Mouse (Mus musculus) intestine, embryonic 15.5 days (tissue): ENCODE data around the gene Pth2. TPM values are rescaled to one million over a fixed set of nuclear protein-coding genes. Genes with fewer than 3 reads are reported as not detected.
"Not testable (repeated sequence)": the region's sequence is repeated elsewhere in the genome, so short reads cannot be mapped to it uniquely, and the experiment has no call there.

Source experiments
- ATAC-seq: fragments of 200-750 bp; cut with Nextera tagmentation; 2 replicates; pipeline ENCODE4 v1.8.0; 2017; ENCODE audit warnings: moderate TSS enrichment, moderate library complexity
- H3K27ac ChIP-seq: fragments of 300-500 bp; sonication (generic); 2 replicates; pipeline ENCODE4 v1.5.1; 2015; ENCODE audit warnings: mild to moderate bottlenecking, inconsistent platforms
- H3K27me3 ChIP-seq: fragments of 300-500 bp; sonication (generic); replicated peaks from 2 replicates; pipeline ENCODE4 v1.6.1; 2015; ENCODE audit warnings: inconsistent platforms
- H3K36me3 ChIP-seq: fragments of 300-500 bp; sonication (generic); 2 replicates; pipeline ENCODE4 v1.6.1; 2015; ENCODE audit warnings: inconsistent platforms
- H3K4me1 ChIP-seq: fragments of 300-500 bp; sonication (generic); replicated peaks from 2 replicates; pipeline ENCODE4 v1.6.1; 2015; ENCODE audit warnings: inconsistent platforms
- H3K4me2 ChIP-seq: fragments of 300-500 bp; sonication (generic); replicated peaks from 2 replicates; pipeline ENCODE4 v1.6.1; 2015; ENCODE audit warnings: mild to moderate bottlenecking, inconsistent platforms
- H3K4me3 ChIP-seq: fragments of 300-500 bp; sonication (generic); replicated peaks from 2 replicates; pipeline ENCODE4 v1.5.1; 2015; ENCODE audit warnings: inconsistent platforms
- H3K9ac ChIP-seq: fragments of 300-500 bp; sonication (generic); 2 replicates; pipeline ENCODE4 v1.6.1; 2015; ENCODE audit warnings: inconsistent platforms
- H3K9me3 ChIP-seq: fragments of 300-500 bp; sonication (generic); 2 replicates; pipeline ENCODE4 v1.6.1; 2016; ENCODE audit warnings: inconsistent platforms
- WGBS: fragments of 180-500 bp; shearing (Covaris S2); methylation state at CpG from one replicate; pipeline ENCODE4 v1.1.7; 2015; 5-methylcytosine and 5-hydroxymethylcytosine counted together
- polyA plus RNA-seq: library from polyadenylated mRNA; unstranded; fragments of >200 nt; fragmentation: Nextera tagmentation; extraction: Ambion mirVana; gene quantifications from 2 replicates; pipeline ENCODE4 v1.2.1, GENCODE M21; 2015

Pth2 gene
- polyA plus RNA-seq, 1 experiment from 2014 or later: not detected

GRCm38 (mm10) chr7:45144368-45145174 lies 36.2 kb upstream of the Pth2 start:
- peaks cover 9% of the 10 kb centered on the region; the same call in 1 of the 2 replicates for H3K4me1 ChIP-seq
- no peak for ATAC-seq
- H3K9ac ChIP-seq: no peak overlapping the region
- H3K4me3 ChIP-seq: no peak overlapping the region
- H3K27me3 ChIP-seq: no peaks in the 10 kb centered on the region
- H3K4me2 ChIP-seq: no peak overlapping the region
- peaks cover 31% of the 10 kb centered on the region for H3K36me3 ChIP-seq
- no peak overlapping the region for H3K27ac ChIP-seq
- H3K9me3 ChIP-seq: no peaks in the 10 kb centered on the region
- WGBS: 82% methylated on average over 13 of the region's 13 CpGs

GRCm38 (mm10) chr7:45145460-45145859 lies 35.3 kb upstream of the Pth2 start:
- ATAC-seq: no peak
- Histone ChIP-seq H3K4me3 (no peak overlapping the region), H3K4me2 (no peak overlapping the region), H3K9ac (no peak overlapping the region), H3K4me1 (peaks cover 10% of the 10 kb centered on the region), H3K27ac (no peak overlapping the region), H3K36me3 (peaks cover 31% of the 10 kb centered on the region), H3K27me3 (no peaks in the 10 kb centered on the region), H3K9me3 (no peaks in the 10 kb centered on the region)
- WGBS: 95% methylated on average over 8 of the region's 8 CpGs

- no peak for ATAC-seq
- H3K27ac ChIP-seq: no peak overlapping the region
- WGBS: 96% methylated on average over 11 of the region's 11 CpGs
- no peak overlapping the region for H3K9ac ChIP-seq
- H3K4me1 ChIP-seq: peaks cover 18% of the 10 kb centered on the region
- no peak overlapping the region for H3K4me2 ChIP-seq
- no peaks in the 10 kb centered on the region for H3K27me3 ChIP-seq
- peaks cover 29% of the 10 kb centered on the region for H3K36me3 ChIP-seq
- H3K9me3 ChIP-seq: no peaks in the 10 kb centered on the region
- no peak overlapping the region for H3K4me3 ChIP-seq
Measured at GRCm38 (mm10) chr7:45147267-45147666, 33.5 kb upstream of the Pth2 start.

DNA sequence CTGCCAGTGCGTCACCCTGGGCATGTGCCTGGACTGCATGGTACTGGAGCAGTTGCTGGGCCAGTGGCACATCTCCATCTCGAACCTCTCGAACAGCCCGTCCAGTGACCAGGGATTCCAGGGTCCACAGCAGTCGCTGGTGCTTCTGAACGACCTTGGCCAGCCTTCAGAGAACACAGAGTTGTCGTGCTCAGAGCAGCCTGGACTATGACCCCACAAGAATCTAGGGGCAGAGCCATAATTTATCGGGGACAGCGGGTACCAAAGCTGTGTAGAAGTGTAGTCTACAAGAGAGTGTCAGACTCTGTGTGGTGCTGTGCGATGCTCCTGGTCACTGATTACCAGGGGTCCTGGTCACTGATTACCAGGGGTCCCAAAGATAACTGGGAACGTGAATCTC lies 32.9 kb upstream of the Pth2 start:
- peaks cover 24% of the 10 kb centered on the region for H3K36me3 ChIP-seq
- H3K4me2 ChIP-seq: no peak overlapping the region
- no peak overlapping the region for H3K9ac ChIP-seq
- H3K4me3 ChIP-seq: no peak overlapping the region
- peak; percentile 30; the same call in 1 of the 2 replicates for ATAC-seq
- 69% methylated on average over 11 of the region's 11 CpGs for WGBS
- no peaks in the 10 kb centered on the region for H3K27me3 ChIP-seq
- H3K27ac ChIP-seq: no peak overlapping the region
- H3K9me3 ChIP-seq: no peaks in the 10 kb centered on the region
- H3K4me1 ChIP-seq: peaks cover 18% of the 10 kb centered on the region

GRCm38 (mm10) chr7:45148534-45149098 lies 32.2 kb upstream of the Pth2 start:
- WGBS: 46% methylated on average over 4 of the region's 4 CpGs
- Histone ChIP-seq H3K9ac (no peak overlapping the region), H3K27ac (peak overlapping the region; percentile 18; the same call in 1 of the 2 replicates)

DNA sequence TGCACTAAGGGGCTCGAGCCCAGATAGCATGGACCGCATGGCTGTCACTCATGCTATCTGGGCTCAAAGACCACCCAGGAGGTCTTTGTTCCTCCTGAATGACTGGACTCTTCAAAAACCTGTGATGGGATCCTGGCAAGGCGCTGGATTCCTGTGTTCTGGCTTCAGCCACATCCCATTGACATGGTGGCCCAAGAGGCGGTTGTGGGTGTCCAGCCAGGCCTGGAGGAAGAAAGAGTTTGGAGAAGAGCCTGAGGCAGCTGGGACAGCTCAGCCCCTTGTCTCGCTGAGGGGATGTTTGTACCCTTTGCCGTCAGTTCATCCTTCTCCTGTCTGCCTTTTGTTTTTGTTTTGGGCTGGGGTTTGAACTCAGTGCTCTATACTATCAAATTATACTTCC lies 31.2 kb upstream of the Pth2 start:
- H3K27ac ChIP-seq: peak overlapping the region; percentile 60
- ATAC-seq: no peak

More at GRCm38 (mm10) chr7:45148534-45149098, 32.2 kb upstream of the Pth2 start:
- Histone ChIP-seq H3K4me2 (no peak overlapping the region), H3K4me3 (no peak overlapping the region), H3K4me1 (peaks cover 18% of the 10 kb centered on the region), H3K36me3 (peaks cover 22% of the 10 kb centered on the region), H3K27me3 (no peaks in the 10 kb centered on the region), H3K9me3 (no peaks in the 10 kb centered on the region)
- no peak for ATAC-seq

GRCm38 (mm10) chr7:45150321-45150720 lies 30.5 kb upstream of the Pth2 start:
- no peaks in the 10 kb centered on the region for H3K27me3 ChIP-seq
- H3K4me2 ChIP-seq: no peak overlapping the region
- H3K4me1 ChIP-seq: peaks cover 23% of the 10 kb centered on the region
- no peak overlapping the region; the same call in 1 of the 2 replicates for H3K9ac ChIP-seq
- 53% methylated on average over 4 of the region's 4 CpGs for WGBS
- no peaks in the 10 kb centered on the region for H3K9me3 ChIP-seq
- peak overlapping the region; percentile 79 for H3K27ac ChIP-seq
- ATAC-seq: no peak
- H3K36me3 ChIP-seq: 0 out of 2 replicates have a peak, but pooled peaks cover 12% of the 10 kb centered on the region
- H3K4me3 ChIP-seq: no peak overlapping the region

More for the DNA sequence above, 31.2 kb upstream of the Pth2 start:
- H3K9me3 ChIP-seq: no peaks in the 10 kb centered on the region
- no peak overlapping the region for H3K4me3 ChIP-seq
- peaks cover 16% of the 10 kb centered on the region for H3K36me3 ChIP-seq
- H3K27me3 ChIP-seq: no peaks in the 10 kb centered on the region
- H3K4me1 ChIP-seq: peaks cover 18% of the 10 kb centered on the region
- no peak overlapping the region for H3K9ac ChIP-seq
- no peak overlapping the region for H3K4me2 ChIP-seq
- 64% methylated on average over 6 of the region's 6 CpGs for WGBS

- Histone ChIP-seq H3K27me3 (no peaks in the 10 kb centered on the region), H3K9me3 (no peaks in the 10 kb centered on the region), H3K4me3 (no peak overlapping the region), H3K27ac (peak overlapping the region; percentile 79), H3K4me1 (peaks cover 26% of the 10 kb centered on the region), H3K9ac (no peak overlapping the region), H3K36me3 (0 out of 2 replicates have a peak, but pooled peaks cover 4% of the 10 kb centered on the region), H3K4me2 (no peak overlapping the region)
- ATAC-seq: no peak
- WGBS: 42% methylated on average over 11 of the region's 11 CpGs
Measured at GRCm38 (mm10) chr7:45151303-45151702, 29.5 kb upstream of the Pth2 start.

DNA sequence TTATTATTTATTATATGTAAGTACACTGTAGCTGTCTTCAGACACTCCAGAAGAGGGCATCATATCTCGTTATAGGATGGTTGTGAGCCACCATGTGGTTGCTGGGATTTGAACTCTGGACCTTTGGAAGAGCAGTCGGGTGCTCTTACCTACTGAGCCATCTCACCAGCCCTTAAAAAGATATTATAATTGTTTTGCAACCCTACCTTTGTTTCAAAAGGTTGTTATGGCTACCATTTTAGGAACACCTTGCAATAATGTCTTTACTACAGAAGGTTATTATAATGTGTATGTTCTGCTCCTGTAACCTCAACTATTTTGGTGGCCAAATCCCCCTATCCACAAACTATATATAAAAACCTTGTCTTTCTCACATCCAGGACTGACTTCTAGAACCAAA lies 27.7 kb upstream of the Pth2 start:
- peak overlapping the region; percentile 66 for H3K4me2 ChIP-seq
- peak overlapping the region; percentile 62; the same call in 1 of the 2 replicates for H3K4me3 ChIP-seq
- 87% methylated on average over 2 of the region's 2 CpGs for WGBS
- H3K9me3 ChIP-seq, H3K36me3 ChIP-seq, H3K27ac ChIP-seq, H3K9ac ChIP-seq, H3K27me3 ChIP-seq, ATAC-seq: not testable (repeated sequence)
- H3K4me1 ChIP-seq: peaks cover 26% of the 10 kb centered on the region

DNA sequence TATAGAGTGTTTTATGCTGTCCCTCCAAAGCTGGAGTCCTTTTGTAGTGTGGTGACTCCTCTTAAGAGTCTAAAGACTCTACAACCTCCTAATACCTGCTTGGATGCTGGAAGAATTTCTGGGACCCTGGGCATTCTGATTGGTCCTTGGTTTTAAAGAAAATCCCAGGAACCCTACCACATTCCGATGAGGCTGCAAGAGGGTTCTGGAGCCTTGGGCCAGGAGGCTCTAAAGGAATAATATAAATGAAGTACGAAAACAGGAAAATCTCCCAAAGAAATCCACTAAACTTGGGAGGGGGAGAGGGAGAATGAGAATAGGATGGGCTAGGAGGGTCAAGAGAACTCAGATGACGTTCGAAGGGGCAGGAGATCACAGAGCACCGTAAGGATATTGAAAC lies 27.2 kb upstream of the Pth2 start:
- 0 out of 2 replicates have a peak, but pooled peaks cover 6% of the 10 kb centered on the region for H3K36me3 ChIP-seq
- peak; percentile 4; the same call in 1 of the 2 replicates for ATAC-seq
- 2% methylated on average over 5 of the region's 5 CpGs for WGBS
- peaks cover 23% of the 10 kb centered on the region for H3K4me1 ChIP-seq
- no peaks in the 10 kb centered on the region for H3K9me3 ChIP-seq
- H3K9ac ChIP-seq: peak overlapping the region; percentile 67
- H3K27me3 ChIP-seq: no peaks in the 10 kb centered on the region
- H3K27ac ChIP-seq: peak overlapping the region; percentile 95
- peak overlapping the region; percentile 62 for H3K4me3 ChIP-seq
- H3K4me2 ChIP-seq: peak overlapping the region; percentile 66

DNA sequence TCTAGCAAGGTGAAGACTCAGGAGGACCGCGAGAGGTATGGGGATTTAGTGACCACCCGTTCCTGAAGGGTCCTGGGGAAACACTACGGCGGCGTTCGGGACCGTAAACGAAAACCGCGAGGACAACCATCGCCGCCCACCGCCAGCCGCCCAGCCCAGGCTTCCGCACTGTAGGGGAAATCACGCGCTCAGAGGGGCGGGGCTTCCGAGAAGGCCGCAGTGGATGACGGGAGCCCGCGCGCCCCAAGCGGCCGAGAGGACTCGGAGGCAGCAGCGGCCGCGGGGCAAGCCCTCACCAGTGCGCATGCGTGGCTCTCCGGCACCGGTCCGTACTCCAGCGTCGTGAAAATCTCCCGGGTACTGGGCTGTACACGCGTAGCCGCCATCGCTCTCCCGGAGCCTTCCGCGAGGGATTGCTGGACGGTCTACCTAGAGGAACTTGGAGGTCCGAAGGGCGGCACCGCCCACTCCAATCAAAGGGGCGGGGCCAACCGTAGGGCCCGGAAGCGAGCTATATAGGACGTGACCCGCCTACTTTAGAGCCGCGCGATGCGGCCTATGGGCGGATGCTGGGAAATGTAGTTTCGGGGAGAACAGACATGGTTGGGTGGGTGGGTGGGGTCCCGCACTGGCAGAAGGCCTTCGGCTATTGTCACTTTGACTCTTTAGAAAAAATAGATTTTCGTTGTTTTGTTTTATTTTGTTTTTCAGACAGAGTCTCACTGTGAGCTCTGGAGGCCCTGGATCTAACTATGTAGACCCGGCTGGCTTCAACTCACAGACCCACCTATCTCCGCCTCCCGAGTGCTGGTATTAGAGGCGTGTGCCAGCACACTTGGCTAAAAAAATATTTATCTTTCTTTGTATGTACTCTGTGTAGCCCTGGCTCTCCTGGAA lies 26.5 kb upstream of the Pth2 start, which contains the start of the genes Pih1d1 and Aldh16a1:
TSS of gene Pih1d1 (plus strand) at position 208 of the 897 bp plus-strand sequence.
TSS of gene Aldh16a1 (minus strand) at position 489 of the 897 bp plus-strand sequence.
- WGBS: 3% methylated on average over 69 of the region's 69 CpGs
- Histone ChIP-seq H3K27me3 (no peaks in the 10 kb centered on the region), H3K4me3 (peak within 1 kb of the TSS; percentile 62), H3K4me1 (peaks cover 17% of the 10 kb centered on the region), H3K36me3 (0 out of 2 replicates have a peak, but pooled peaks cover 6% of the 10 kb centered on the region), H3K9me3 (no peaks in the 10 kb centered on the region), H3K9ac (peak within 1 kb of the TSS; percentile 67), H3K27ac (peak within 1 kb of the TSS; percentile 95), H3K4me2 (peak within 1 kb of the TSS; percentile 66)
- peak; percentile 97 for ATAC-seq
